Mouse (Mus musculus): ENCODE results near the gene Hnrnph3.

DNA sequence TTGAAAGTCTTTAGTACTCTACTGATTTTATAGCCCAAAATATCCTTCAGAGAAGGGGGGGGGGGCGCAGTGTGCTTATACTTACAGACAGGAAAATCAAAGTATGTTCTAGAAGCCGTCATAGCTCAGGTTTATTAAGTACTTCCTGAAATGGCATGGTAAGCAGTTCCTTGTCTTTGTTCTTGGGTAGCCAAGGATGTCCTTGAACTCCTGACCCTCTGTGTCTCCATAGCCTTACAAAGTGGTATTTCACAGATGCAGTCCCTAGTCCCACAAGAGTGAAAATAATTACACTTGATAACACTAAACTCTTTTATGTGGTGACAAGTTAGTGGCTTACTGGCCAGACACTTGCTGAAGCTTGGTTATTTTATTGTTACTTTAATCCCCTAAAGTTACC lies 999 bp upstream of the Hnrnph3 start:
- TF ChIP-seq POLR2A (IDR thresholded peaks at IDR 0.05; ENCODE audit: insufficient read depth, low read depth, low read length) (no peak), CTCF (IDR thresholded peaks at IDR 0.05) (no peak), EP300 (IDR thresholded peaks at IDR 0.05; ENCODE audit: insufficient read depth, low read depth, low read length) (no peak)

All from heart, adult 2 months (tissue).